Comparison of ENCODE assay signal across 7 mouse cellular contexts in the genomic region with DNA sequence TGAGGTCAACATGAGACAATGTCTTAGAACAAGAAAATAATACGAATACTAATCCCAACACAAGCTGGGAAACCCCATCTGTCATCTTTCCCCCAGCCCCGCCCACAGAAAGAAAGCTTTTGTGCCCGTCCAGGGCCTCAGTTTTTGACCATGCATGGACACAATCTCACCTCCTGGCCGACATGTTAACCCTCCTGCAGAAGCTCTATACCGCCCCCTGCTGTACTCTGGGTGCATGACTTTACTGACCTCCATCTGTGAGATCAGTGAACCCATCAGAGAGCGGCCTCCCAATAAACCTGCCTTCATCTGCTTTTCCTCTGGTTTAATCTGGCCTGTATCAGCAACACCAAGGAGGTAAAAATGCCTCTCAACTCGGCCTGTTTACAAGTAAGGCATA.
DNase-seq lines count a peak whose midpoint lies in the region; TF ChIP-seq lines count a peak whose summit lies in the region.

No protein-coding gene starts in this region.

- DNase-seq in right cerebral cortex, adult 2 months (ENCODE audit: low spot score in 2 of 2) = peak; percentile 5 to 8
- DNase-seq in right cerebral cortex, postnatal 25 days = no peak
- peak; percentile 6 to 8 for DNase-seq in frontal cortex, postnatal 25 days (ENCODE audit: low spot score in 2 of 2)
- peak; percentile 62 for DNase-seq in layer of hippocampus, adult 11-12 months (ENCODE audit: low spot score)
- peak; percentile 38 to 65 for DNase-seq in monocyte, adult 2 months (ENCODE audit: low read depth in 1 of 2, low spot score in 2 of 2)
- peak; percentile 72 for DNase-seq in thymus, postnatal 25 days

- peak; percentile 79 for TF ChIP-seq CTCF in bone marrow, adult 2 months (IDR thresholded peaks at IDR 0.05; ENCODE audit: control insufficient read depth, insufficient read depth, low read length)

- no peaks in the 10 kb centered on the region for H3K4me1 ChIP-seq in bone marrow, adult 2 months (ENCODE audit: control insufficient read depth, insufficient read depth, low read length)

- H3K27ac ChIP-seq in bone marrow, adult 2 months (ENCODE audit: control insufficient read depth, insufficient read depth, low read depth, low read length, poor library complexity) = no peak overlapping the region

- no peak for TF ChIP-seq POLR2A in bone marrow, adult 2 months (IDR thresholded peaks at IDR 0.05; ENCODE audit: borderline replicate concordance, control insufficient read depth, low read depth, low read length)

- H3K4me3 ChIP-seq in bone marrow, adult 2 months (replicated peaks; ENCODE audit: control insufficient read depth, low read depth, low read length) = no peak overlapping the region

- WGBS in bone marrow, adult 2 months = 60% methylated on average over 7 of the region's 7 CpGs
